Mouse (Mus musculus): ENCODE measurements around the gene Mark3. TPM values are rescaled to one million over a fixed set of nuclear protein-coding genes. Genes with fewer than 3 reads are reported as not detected.
"Not testable (repeated sequence)": the region's sequence is repeated elsewhere in the genome, so short reads cannot be mapped to it uniquely, and the experiment has no call there.

The Mark3 gene
- polyA plus RNA-seq, 1 experiment: 80.0 TPM

- DNase-seq: no peak
- TF ChIP-seq CTCF (IDR thresholded peaks at IDR 0.05; ENCODE audit: borderline replicate concordance, insufficient read depth, low read depth, low read length) (no peak), POLR2A (IDR thresholded peaks at IDR 0.05; ENCODE audit: borderline replicate concordance, insufficient read depth, low read length) (no peak)
- WGBS: 48% methylated on average over 1 of the region's 1 CpGs
- Histone ChIP-seq H3K4me1 (ENCODE audit: control insufficient read depth, insufficient read depth, low read length) (no peaks in the 10 kb centered on the region), H3K27ac (ENCODE audit: insufficient read depth, low read length) (no peak overlapping the region), H3K4me3 (replicated peaks; ENCODE audit: insufficient read depth, low read depth, low read length) (no peak overlapping the region), H3K27me3 (ENCODE audit: control insufficient read depth, insufficient read depth, low read length) (no peaks in the 10 kb centered on the region)
Measured at GRCm38 (mm10) chr12:111550679-111551078, 23.6 kb upstream of the Mark3 start.

- Histone ChIP-seq H3K4me3 (replicated peaks; ENCODE audit: insufficient read depth, low read depth, low read length) (no peak overlapping the region), H3K27me3 (ENCODE audit: control insufficient read depth, insufficient read depth, low read length) (no peaks in the 10 kb centered on the region), H3K4me1 (ENCODE audit: control insufficient read depth, insufficient read depth, low read length) (no peaks in the 10 kb centered on the region), H3K27ac (ENCODE audit: insufficient read depth, low read length) (no peak overlapping the region)
- DNase-seq: no peak
- 73% methylated on average over 8 of the region's 8 CpGs for WGBS
- no peak for TF ChIP-seq CTCF (IDR thresholded peaks at IDR 0.05; ENCODE audit: borderline replicate concordance, insufficient read depth, low read depth, low read length)
- no peak for TF ChIP-seq POLR2A (IDR thresholded peaks at IDR 0.05; ENCODE audit: borderline replicate concordance, insufficient read depth, low read length)
Measured at GRCm38 (mm10) chr12:111552342-111552741, 22.0 kb upstream of the Mark3 start.

GRCm38 (mm10) chr12:111555357-111555756 lies 19.0 kb upstream of the Mark3 start:
- WGBS: 69% methylated on average over 4 of the region's 4 CpGs
- Histone ChIP-seq H3K27ac (ENCODE audit: insufficient read depth, low read length) (no peak overlapping the region), H3K4me1 (ENCODE audit: control insufficient read depth, insufficient read depth, low read length) (no peaks in the 10 kb centered on the region), H3K27me3 (ENCODE audit: control insufficient read depth, insufficient read depth, low read length) (no peaks in the 10 kb centered on the region), H3K4me3 (replicated peaks; ENCODE audit: insufficient read depth, low read depth, low read length) (no peak overlapping the region)
- no peak for DNase-seq
- TF ChIP-seq CTCF (IDR thresholded peaks at IDR 0.05; ENCODE audit: borderline replicate concordance, insufficient read depth, low read depth, low read length): no peak
- TF ChIP-seq POLR2A (IDR thresholded peaks at IDR 0.05; ENCODE audit: borderline replicate concordance, insufficient read depth, low read length): no peak

GRCm38 (mm10) chr12:111555893-111556292 lies 18.4 kb upstream of the Mark3 start:
- 77% methylated on average over 5 of the region's 5 CpGs for WGBS
- H3K4me1 ChIP-seq (ENCODE audit: control insufficient read depth, insufficient read depth, low read length); H3K4me3 ChIP-seq (replicated peaks; ENCODE audit: insufficient read depth, low read depth, low read length); DNase-seq; H3K27me3 ChIP-seq (ENCODE audit: control insufficient read depth, insufficient read depth, low read length); H3K27ac ChIP-seq (ENCODE audit: insufficient read depth, low read length): not testable (repeated sequence)

DNA sequence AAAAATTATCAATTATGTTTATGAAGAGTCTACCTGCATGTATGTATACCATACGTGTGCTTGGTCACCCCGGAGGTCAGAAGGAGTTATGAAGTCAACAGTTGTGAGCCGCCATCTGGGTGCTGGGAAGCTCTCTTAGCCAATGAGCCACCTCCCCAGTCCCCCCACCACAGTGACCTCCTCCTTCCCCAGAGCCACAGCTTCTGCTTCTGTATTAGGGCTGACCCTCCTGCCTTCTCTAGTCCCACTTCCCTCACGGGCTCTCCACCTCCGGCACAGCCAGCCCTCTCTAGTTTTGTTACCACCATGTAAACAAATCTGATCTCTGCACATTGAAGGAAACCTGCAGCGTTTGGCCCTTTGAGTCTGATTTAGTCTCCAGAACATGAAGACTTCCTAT lies 16.8 kb upstream of the Mark3 start:
- 71% methylated on average over 6 of the region's 6 CpGs for WGBS

GRCm38 (mm10) chr12:111558655-111559054 lies 15.7 kb upstream of the Mark3 start:
- DNase-seq: no peak
- TF ChIP-seq CTCF (IDR thresholded peaks at IDR 0.05; ENCODE audit: borderline replicate concordance, insufficient read depth, low read depth, low read length): no peak
- no peak for TF ChIP-seq POLR2A (IDR thresholded peaks at IDR 0.05; ENCODE audit: borderline replicate concordance, insufficient read depth, low read length)
- Histone ChIP-seq H3K4me3 (replicated peaks; ENCODE audit: insufficient read depth, low read depth, low read length) (no peak overlapping the region), H3K4me1 (ENCODE audit: control insufficient read depth, insufficient read depth, low read length) (no peaks in the 10 kb centered on the region), H3K27ac (ENCODE audit: insufficient read depth, low read length) (no peak overlapping the region), H3K27me3 (ENCODE audit: control insufficient read depth, insufficient read depth, low read length) (no peaks in the 10 kb centered on the region)
- WGBS: 64% methylated on average over 2 of the region's 2 CpGs

More for the DNA sequence above, 16.8 kb upstream of the Mark3 start:
- H3K27ac ChIP-seq (ENCODE audit: insufficient read depth, low read length): no peak overlapping the region
- no peaks in the 10 kb centered on the region for H3K4me1 ChIP-seq (ENCODE audit: control insufficient read depth, insufficient read depth, low read length)
- DNase-seq: no peak
- no peak for TF ChIP-seq CTCF (IDR thresholded peaks at IDR 0.05; ENCODE audit: borderline replicate concordance, insufficient read depth, low read depth, low read length)
- TF ChIP-seq POLR2A (IDR thresholded peaks at IDR 0.05; ENCODE audit: borderline replicate concordance, insufficient read depth, low read length): no peak
- no peak overlapping the region for H3K4me3 ChIP-seq (replicated peaks; ENCODE audit: insufficient read depth, low read depth, low read length)
- H3K27me3 ChIP-seq (ENCODE audit: control insufficient read depth, insufficient read depth, low read length): no peaks in the 10 kb centered on the region

- Histone ChIP-seq H3K4me3 (replicated peaks; ENCODE audit: insufficient read depth, low read depth, low read length) (no peak overlapping the region), H3K27me3 (ENCODE audit: control insufficient read depth, insufficient read depth, low read length) (no peaks in the 10 kb centered on the region), H3K27ac (ENCODE audit: insufficient read depth, low read length) (no peak overlapping the region), H3K4me1 (ENCODE audit: control insufficient read depth, insufficient read depth, low read length) (no peaks in the 10 kb centered on the region)
- WGBS: 60% methylated on average over 18 of the region's 18 CpGs
- TF ChIP-seq POLR2A (IDR thresholded peaks at IDR 0.05; ENCODE audit: borderline replicate concordance, insufficient read depth, low read length): no peak
- TF ChIP-seq CTCF (IDR thresholded peaks at IDR 0.05; ENCODE audit: borderline replicate concordance, insufficient read depth, low read depth, low read length): no peak
- DNase-seq: no peak
Measured at GRCm38 (mm10) chr12:111559647-111560258, 14.6 kb upstream of the Mark3 start.

- Histone ChIP-seq H3K4me3 (replicated peaks; ENCODE audit: insufficient read depth, low read depth, low read length) (no peak overlapping the region), H3K27ac (ENCODE audit: insufficient read depth, low read length) (no peak overlapping the region), H3K4me1 (ENCODE audit: control insufficient read depth, insufficient read depth, low read length) (no peaks in the 10 kb centered on the region), H3K27me3 (ENCODE audit: control insufficient read depth, insufficient read depth, low read length) (no peaks in the 10 kb centered on the region)
- DNase-seq: no peak
- TF ChIP-seq CTCF (IDR thresholded peaks at IDR 0.05; ENCODE audit: borderline replicate concordance, insufficient read depth, low read depth, low read length): no peak
- TF ChIP-seq POLR2A (IDR thresholded peaks at IDR 0.05; ENCODE audit: borderline replicate concordance, insufficient read depth, low read length): no peak
- 57% methylated on average over 5 of the region's 5 CpGs for WGBS
Measured at GRCm38 (mm10) chr12:111560286-111560685, 14.0 kb upstream of the Mark3 start.
